Mouse (Mus musculus) thymus, postnatal 10 days (tissue): ENCODE results near the gene Gm20388.

Source experiments
- DNase-seq, 2 experiments: peaks; one replicate each; pipeline ENCODE4 v3.0.0; 2021; ENCODE audit warnings: low spot score in 2 of 2

Gene Gm20388

GRCm38 (mm10) chr8:119915298-119915697 is 4.7 kb downstream of the Gm20388 start:
- DNase-seq: no peak

GRCm38 (mm10) chr8:119916237-119916892 is 5.7 kb downstream of the Gm20388 start:
- DNase-seq: no peak

GRCm38 (mm10) chr8:119917415-119917814 is 6.8 kb downstream of the Gm20388 start:
- no peak for DNase-seq

GRCm38 (mm10) chr8:119918155-119918567 is 7.5 kb downstream of the Gm20388 start:
- DNase-seq: no peak

- DNase-seq: no peak
Measured at GRCm38 (mm10) chr8:119923259-119923658, 12.6 kb downstream of the Gm20388 start.

GRCm38 (mm10) chr8:119925428-119925827 is 14.8 kb downstream of the Gm20388 start:
- DNase-seq: no peak

GRCm38 (mm10) chr8:119926474-119926873 is 15.8 kb downstream of the Gm20388 start:
- peak; percentile 19 to 52 for DNase-seq

GRCm38 (mm10) chr8:119927422-119928092 is 16.9 kb downstream of the Gm20388 start:
- DNase-seq: peak in 1 of 2 experiments; percentile 44

GRCm38 (mm10) chr8:119931317-119931716 is 20.7 kb downstream of the Gm20388 start:
- DNase-seq: no peak

GRCm38 (mm10) chr8:119933681-119934080 is 23.0 kb downstream of the Gm20388 start:
- DNase-seq: no peak

GRCm38 (mm10) chr8:119935541-119935940 is 24.9 kb downstream of the Gm20388 start:
- DNase-seq: no peak

- DNase-seq: no peak
Measured at GRCm38 (mm10) chr8:119938481-119938880, 27.8 kb downstream of the Gm20388 start.

- DNase-seq: no peak
Measured at GRCm38 (mm10) chr8:119939336-119939735, 28.7 kb downstream of the Gm20388 start.

GRCm38 (mm10) chr8:119941471-119941870 is 30.8 kb downstream of the Gm20388 start:
- no peak for DNase-seq

- no peak for DNase-seq
Measured at GRCm38 (mm10) chr8:119943616-119944015, 33.0 kb downstream of the Gm20388 start.

- DNase-seq: peak; percentile 50 to 77
Measured at GRCm38 (mm10) chr8:119944096-119944811, 33.6 kb downstream of the Gm20388 start.

GRCm38 (mm10) chr8:119946326-119946865 is 35.8 kb downstream of the Gm20388 start:
- peak; percentile 12 to 18 for DNase-seq

- no peak for DNase-seq
Measured at GRCm38 (mm10) chr8:119947653-119948052, 37.0 kb downstream of the Gm20388 start.

GRCm38 (mm10) chr8:119948340-119948739 is 37.7 kb downstream of the Gm20388 start:
- DNase-seq: no peak

- DNase-seq: no peak
Measured at GRCm38 (mm10) chr8:119952282-119952681, 41.6 kb downstream of the Gm20388 start.

GRCm38 (mm10) chr8:119952747-119953146 is 42.1 kb downstream of the Gm20388 start:
- no peak for DNase-seq

GRCm38 (mm10) chr8:119955333-119955732 is 44.7 kb downstream of the Gm20388 start:
- DNase-seq: no peak
